Mouse (Mus musculus) left cerebral cortex, adult 2 months (tissue): ENCODE measurements at regions not wholly inside any gene's neighbourhood (a gene's known extent, or its start where the extent isn't known, plus 50 kb on each side); places are given as distances from the start of the nearest gene placed in this dataset.

Experiments used
- DNase-seq, 2 experiments: peaks; one replicate each; pipeline ENCODE4 v3.0.0; 2021 to 2022; ENCODE audit warnings: low spot score in 2 of 2, mixed read lengths in 1 of 2; ENCODE audit errors: extremely low spot score in 1 of 2
- H3K27ac ChIP-seq: fragments of 200-600 bp; 2 replicates; pipeline ENCODE4 v1.8.1; 2022
- H3K4me3 ChIP-seq: fragments of 200-600 bp; 2 replicates; pipeline ENCODE4 v1.8.1; 2022
- CTCF ChIP-seq: fragments of 200-600 bp; IDR thresholded peaks from 2 replicates; pipeline ENCODE4 v1.8.1; 2022; ENCODE audit warnings: antibody characterized with exemption, mild to moderate bottlenecking, moderate library complexity
- intact Hi-C: fragments of 180-260 bp; cut with DNase I; formaldehyde crosslinking; loops from one replicate; pipeline ENCODE4 v1.15.1; 2025

DNA sequence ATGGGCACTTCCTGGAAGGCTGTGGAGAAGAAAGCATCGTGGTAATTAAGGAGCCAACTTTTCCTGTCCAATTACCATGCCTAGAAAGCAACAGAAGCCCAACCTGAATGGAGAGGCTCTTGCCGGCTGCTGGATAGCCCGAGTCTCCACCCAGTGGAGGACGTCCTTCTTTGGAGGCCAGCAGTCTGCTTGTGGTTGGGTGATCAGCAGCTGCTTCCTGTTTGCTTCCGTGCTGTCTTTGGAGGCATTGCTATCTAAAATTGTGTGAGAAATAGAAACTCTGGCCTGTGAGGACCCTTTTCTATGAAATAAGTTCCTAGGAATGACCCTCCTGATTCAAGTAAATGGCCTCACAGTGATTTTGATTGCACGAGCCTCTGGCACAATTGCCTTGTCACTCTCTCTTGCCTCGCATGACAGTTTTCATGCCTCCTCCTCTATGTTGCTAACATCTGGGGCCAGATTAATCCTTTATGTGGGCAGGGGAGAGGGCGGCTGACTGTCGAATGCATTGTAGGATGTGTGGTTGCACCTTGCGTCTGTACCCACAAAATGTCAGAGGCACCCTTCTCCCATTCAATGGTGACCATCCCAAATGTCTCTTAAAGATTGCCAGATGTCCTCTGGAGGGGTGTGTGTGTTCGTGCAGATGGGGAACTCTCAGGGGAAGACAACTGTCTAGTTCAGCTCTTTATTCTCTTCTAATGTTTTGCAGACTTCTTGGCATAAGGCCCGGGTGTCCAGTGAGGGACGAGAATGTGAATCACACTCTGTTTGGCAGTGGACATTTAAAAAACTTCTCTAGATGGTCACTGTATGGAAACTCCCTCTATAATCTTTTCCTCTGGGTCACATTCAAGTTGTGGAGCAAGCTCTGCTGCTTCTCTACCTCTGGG lies 374.6 kb downstream of the Gm49356 start:
- intact Hi-C loops, result no loop called here
- Histone ChIP-seq H3K27ac (no peak overlapping the region), H3K4me3 (no peak overlapping the region)
- no peak for DNase-seq
- TF ChIP-seq CTCF, result peak; percentile 3
